Mouse (Mus musculus) brain, embryonic 14.5 days (tissue): Measurements from ENCODE around the gene Eef2k. TPM values are rescaled to one million over a fixed set of nuclear protein-coding genes. Genes with fewer than 3 reads are reported as not detected.

Experiments used
- DNase-seq: peaks from one replicate; pipeline ENCODE4 v3.0.0-alpha.2; 2011; ENCODE audit warnings: low read depth
- CTCF ChIP-seq: fragments of 200-500 bp; IDR thresholded peaks from 2 replicates; pipeline ENCODE4 v1.5.1; 2012; ENCODE audit warnings: inconsistent platforms, mild to moderate bottlenecking, moderate library complexity, borderline replicate concordance; ENCODE audit not compliant: insufficient read depth, insufficient read length; ENCODE audit errors: extremely low read depth
- POLR2A ChIP-seq: fragments of 200-500 bp; IDR thresholded peaks from 2 replicates; pipeline ENCODE4 v1.6.1; 2012; ENCODE audit warnings: mild to moderate bottlenecking, inconsistent platforms, borderline replicate concordance; ENCODE audit not compliant: poor library complexity, insufficient read depth, insufficient read length, severe bottlenecking; ENCODE audit errors: extremely low read depth
- polyA plus RNA-seq: library from polyadenylated mRNA; depleted of rRNA; stranded (reverse); fragments of >200 nt; gene quantifications from 2 replicates; pipeline ENCODE4 v1.2.3, GENCODE M21; 2012; rRNA removed

The Eef2k gene
- polyA plus RNA-seq, 1 experiment: 34.6 TPM

DNA sequence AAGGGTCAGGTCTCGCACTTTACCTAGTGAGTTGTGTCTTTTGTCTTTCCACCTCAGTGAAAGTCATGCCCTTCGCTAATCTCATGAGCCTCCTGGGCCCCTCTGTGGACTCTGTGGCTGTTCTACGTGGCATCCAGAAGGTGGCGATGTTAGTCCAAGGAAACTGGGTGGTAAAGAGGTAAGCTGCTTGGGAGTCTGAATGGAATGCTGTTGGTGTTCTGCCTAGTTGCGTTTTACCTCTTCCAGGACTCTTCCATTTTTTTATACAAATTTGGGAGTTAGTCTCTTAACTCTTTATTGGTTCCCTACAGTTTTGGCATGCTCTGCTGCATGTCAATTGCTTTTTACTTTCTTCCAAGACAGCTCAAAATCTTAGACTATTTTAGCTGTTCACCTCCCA is 92.1 kb downstream of the Eef2k start:
- TF ChIP-seq CTCF (peak; percentile 78), POLR2A (no peak)
- DNase-seq: peak; percentile 75

DNA sequence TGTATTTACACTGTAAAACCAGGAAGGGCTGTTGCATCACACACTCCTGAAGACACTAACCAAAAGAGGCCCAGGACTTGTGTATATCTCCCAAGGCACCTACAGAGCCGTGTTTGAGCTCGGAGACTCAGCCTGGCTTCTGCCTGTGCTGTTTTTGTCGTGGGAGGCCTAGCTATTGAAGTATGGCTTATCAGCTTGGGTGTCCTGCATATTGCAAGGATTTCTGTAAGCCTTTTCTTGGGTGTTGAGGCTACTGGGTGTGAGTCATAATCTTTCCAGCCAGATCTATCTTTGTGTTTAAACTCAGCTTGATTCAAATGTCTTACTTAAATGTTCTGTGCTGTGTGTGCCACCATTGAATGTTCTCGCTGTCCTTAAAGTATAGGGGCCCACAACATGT is 93.9 kb downstream of the Eef2k start:
- TF ChIP-seq CTCF (no peak), POLR2A (no peak)
- DNase-seq: no peak

DNA sequence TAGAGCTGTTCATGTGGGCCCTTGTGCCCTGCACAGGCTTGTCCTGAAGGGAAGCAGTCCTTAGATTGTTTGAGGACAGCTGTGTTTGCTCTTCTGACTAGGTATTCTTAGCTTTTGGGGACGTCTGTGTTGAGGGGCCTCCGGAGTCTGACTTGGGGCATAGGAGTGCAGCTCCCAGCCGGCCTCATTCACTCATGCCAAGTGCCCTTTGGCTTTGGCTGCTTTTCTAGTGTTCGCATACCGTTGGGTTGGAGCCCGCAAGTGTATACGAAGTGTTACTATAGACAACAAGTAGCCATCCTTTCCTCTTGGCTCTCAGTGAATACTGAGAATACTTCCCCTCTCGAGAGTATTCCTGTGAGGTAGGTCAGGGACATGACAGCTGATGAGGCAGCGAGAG is 95.6 kb downstream of the Eef2k start:
- no peak for DNase-seq

DNA sequence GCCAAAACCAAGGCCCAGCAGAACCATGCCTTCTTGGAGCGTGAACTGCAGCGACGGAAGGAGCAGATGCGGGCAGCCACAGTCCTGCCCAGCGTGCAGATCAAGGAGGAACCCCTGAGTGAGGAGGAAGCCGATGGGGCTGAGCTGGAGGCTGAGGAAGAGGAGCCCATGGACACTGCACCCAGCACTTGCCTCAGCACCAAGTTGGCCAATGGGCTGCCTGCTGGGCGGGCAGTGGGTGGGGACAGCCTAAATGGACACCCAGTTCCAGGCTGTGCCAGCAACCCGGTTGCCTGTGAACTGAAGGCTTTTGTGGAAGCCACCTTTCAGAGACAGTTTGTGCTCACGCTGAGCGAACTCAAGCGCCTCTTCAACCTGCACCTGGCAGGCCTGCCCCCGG is 97.7 kb downstream of the Eef2k start:
- no peak for TF ChIP-seq CTCF
- TF ChIP-seq POLR2A: no peak
- no peak for DNase-seq

More for the DNA sequence above, 95.6 kb downstream of the Eef2k start:
- TF ChIP-seq CTCF: no peak

DNA sequence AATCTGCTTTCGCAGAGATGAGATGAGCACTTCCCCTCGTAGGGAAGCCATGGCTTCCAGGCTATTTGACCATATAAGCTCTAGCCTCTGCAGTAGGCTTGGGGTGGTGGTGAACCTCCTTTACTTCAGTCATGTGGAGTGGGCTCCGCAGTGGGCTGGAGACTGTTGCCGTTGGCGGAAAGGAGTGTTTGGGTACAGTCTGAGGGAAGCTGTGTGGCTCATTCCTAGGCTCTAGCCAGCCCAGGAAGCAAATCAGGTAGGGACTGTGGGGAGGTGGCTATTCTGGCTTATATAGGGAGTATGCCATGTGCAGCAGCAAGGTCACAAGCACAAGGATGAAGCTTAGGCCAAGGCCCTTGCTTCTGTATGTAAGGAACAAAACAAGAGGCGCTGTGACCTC is 98.6 kb downstream of the Eef2k start:
- no peak for DNase-seq
- TF ChIP-seq CTCF: no peak
- no peak for TF ChIP-seq POLR2A

DNA sequence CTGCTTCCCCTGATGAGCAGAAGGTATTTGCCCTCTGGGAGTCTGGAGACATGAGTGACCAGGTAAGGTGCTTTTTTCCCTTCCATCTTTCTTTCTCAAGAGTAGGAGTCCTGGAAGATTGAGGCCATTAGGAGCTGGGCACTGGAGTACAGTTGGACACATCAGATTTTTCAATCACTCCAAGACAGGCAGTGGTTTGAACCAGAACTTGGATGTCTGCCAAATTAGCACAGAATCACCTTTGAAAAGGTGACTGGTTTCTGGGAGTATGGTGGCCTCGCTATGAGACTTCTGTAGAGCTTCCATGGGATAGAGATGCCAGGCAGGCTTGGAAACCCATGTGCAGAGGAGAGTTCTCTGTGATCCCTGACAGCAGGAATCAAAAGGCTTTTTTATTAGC is 99.9 kb downstream of the Eef2k start:
- TF ChIP-seq CTCF (no peak), POLR2A (no peak)
- no peak for DNase-seq

DNA sequence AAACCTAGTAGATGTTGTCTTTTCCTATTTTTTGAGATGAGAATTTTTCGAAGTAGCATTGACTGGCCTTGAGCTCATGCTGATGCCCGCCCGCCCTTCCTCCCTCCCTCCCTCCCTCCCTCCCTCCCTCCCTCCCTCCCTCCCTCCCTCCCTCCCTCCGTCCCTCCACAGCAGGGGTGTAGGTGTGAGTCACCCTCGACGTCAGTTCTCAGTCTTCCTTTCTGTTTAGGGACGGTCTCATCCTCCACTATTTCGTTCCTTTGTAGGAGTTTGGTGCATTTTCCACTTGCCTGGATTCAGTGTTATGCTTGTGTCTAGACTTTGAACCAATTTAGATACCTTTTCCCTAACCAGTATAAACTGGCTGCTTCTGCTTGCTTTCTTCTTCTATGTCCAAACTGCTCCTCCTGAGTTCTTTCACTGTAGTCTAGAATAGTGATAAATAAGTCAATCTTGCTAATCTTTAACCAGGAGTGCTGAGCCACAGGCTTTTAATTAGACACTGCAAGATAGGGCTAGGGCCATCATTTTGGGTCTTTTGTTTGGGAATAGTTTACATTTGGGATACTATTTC is 101.4 kb downstream of the Eef2k start:
- TF ChIP-seq CTCF (no peak), POLR2A (no peak)
- no peak for DNase-seq

DNA sequence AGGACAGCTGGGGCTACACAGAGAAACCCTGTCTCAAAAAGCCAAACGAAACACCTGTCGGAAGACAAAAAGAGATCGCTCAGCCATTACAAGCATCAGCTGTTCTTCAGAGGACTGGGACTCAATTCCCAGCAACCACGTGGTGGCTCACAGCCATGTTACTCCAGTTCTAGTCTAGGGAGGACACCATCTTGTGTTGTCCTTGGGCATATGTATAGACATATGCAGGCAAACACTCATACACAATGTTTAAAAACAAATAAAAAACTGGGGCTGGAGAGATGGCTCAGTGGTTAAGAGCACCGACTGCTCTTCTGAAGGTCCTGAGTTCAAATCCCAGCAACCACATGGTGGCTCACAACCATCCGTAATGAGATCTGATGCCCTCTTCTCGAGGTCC is 111.0 kb downstream of the Eef2k start:
- peak; percentile 52 for DNase-seq

Other genes starting within 250 kb of the Eef2k start
- 154 and 174 TPM in 2 replicates for gene Uqcrc2, start 207.7 kb upstream of the Eef2k start, polyA plus RNA-seq
- gene Pdzd9, start 172.5 kb upstream of the Eef2k start, polyA plus RNA-seq: 0.25 and 0.30 TPM in 2 replicates
- gene Mosmo, start 165.2 kb upstream of the Eef2k start, polyA plus RNA-seq: 26.8 and 27.8 TPM in 2 replicates
- gene Vwa3a, start 103.5 kb upstream of the Eef2k start, polyA plus RNA-seq: 2.1 and 3.0 TPM in 2 replicates
- gene Gm5737, start 30.5 kb upstream of the Eef2k start, polyA plus RNA-seq: 0.26 and 0.37 TPM in 2 replicates
- 26.3 and 28.9 TPM in 2 replicates for gene Polr3e, start 74.9 kb downstream of the Eef2k start, polyA plus RNA-seq
- gene Cdr2, start 139.5 kb downstream of the Eef2k start, polyA plus RNA-seq: 27.4 and 37.4 TPM in 2 replicates
- gene Mfsd13b, start 139.7 kb downstream of the Eef2k start, polyA plus RNA-seq: 0.15 and 0.22 TPM in 2 replicates
- gene Mettl9, start 191.6 kb downstream of the Eef2k start, polyA plus RNA-seq: 103 and 112 TPM in 2 replicates
- gene Igsf6, start 231.7 kb downstream of the Eef2k start, polyA plus RNA-seq: 0.20 and 0.36 TPM in 2 replicates
- gene Otoa, start 238.8 kb downstream of the Eef2k start, polyA plus RNA-seq: 0.46 and 0.52 TPM in 2 replicates